ENCODE assay signal across 16 mouse cellular contexts in genomic region chr17:87583575-87583974, GRCm38 (mm10). TPM values are rescaled to one million over a fixed set of nuclear protein-coding genes. Genes with fewer than 3 reads are reported as not detected.
"Had no signal": no experiment of that assay in that cellular context is flagged by ENCODE, and none has a peak within 500 bp of the region (broad histone marks: within the 10 kb centered on the region; RNA-seq: fewer than 3 reads in every experiment).

No protein-coding gene starts in this region.

- H3K4me2 ChIP-seq: kidney, embryonic 15.5 days; liver, embryonic 13.5 days had no signal

- H3K4me1 ChIP-seq: kidney, embryonic 15.5 days; liver, embryonic 13.5 days had no signal

- H3K9ac ChIP-seq: kidney, embryonic 15.5 days; liver, embryonic 13.5 days had no signal

- DNase-seq: kidney, adult 11 months; kidney, adult 8-10 months; kidney, postnatal 10 days; kidney, postnatal 36 days; layer of hippocampus, adult 9-11 months; liver, embryonic 13.5 days; lung, adult 2 months; lung, postnatal 10 days; midbrain, embryonic 14.5 days; thymus, adult 2 months; thymus, postnatal 14 days; thymus, postnatal 4 days had no signal

- H3K9me3 ChIP-seq: liver, embryonic 13.5 days had no signal

- H3K4me3 ChIP-seq: kidney, embryonic 15.5 days; liver, embryonic 13.5 days had no signal

- H3K27ac ChIP-seq: kidney, embryonic 15.5 days; liver, embryonic 13.5 days; macrophage had no signal

- H3K27me3 ChIP-seq: kidney, embryonic 15.5 days; liver, embryonic 13.5 days had no signal

- H3K36me3 ChIP-seq: kidney, embryonic 15.5 days; liver, embryonic 13.5 days had no signal

RNA-seq across cellular contexts. Expression of gene Epcam, which starts 52.2 kb away (rescaled TPM):
- total RNA-seq: left cerebral cortex, adult 18-20 months; left cerebral cortex, postnatal 36 days had no signal
- polyA plus RNA-seq: macrophage had no signal
